Mouse (Mus musculus): ENCODE measurements around the gene Cd8b1. TPM values are rescaled to one million over a fixed set of nuclear protein-coding genes. Genes with fewer than 3 reads are reported as not detected.

Gene Cd8b1
- polyA plus RNA-seq, 1 experiment from 2014 or later = 0.19 TPM

- Histone ChIP-seq H3K27ac (no peak overlapping the region), H3K4me3 (no peak overlapping the region), H3K9me3 (replicated peaks) (no peaks in the 10 kb centered on the region), H3K4me1 (no peaks in the 10 kb centered on the region), H3K27me3 (ENCODE audit: low read depth, poor library complexity, severe bottlenecking) (no peaks in the 10 kb centered on the region), H3K36me3 (no peaks in the 10 kb centered on the region)
- no peak for DNase-seq (ENCODE audit: low spot score)
- WGBS = 92% methylated on average over 7 of the region's 7 CpGs
Measured at GRCm38 (mm10) chr6:71357493-71357892, 34.9 kb downstream of the Cd8b1 start.

- no peaks in the 10 kb centered on the region for H3K4me1 ChIP-seq
- 79% methylated on average over 4 of the region's 4 CpGs for WGBS
Measured at GRCm38 (mm10) chr6:71360221-71360620, 37.6 kb downstream of the Cd8b1 start.

GRCm38 (mm10) chr6:71360751-71361150 is 38.2 kb downstream of the Cd8b1 start:
- Histone ChIP-seq H3K27me3 (ENCODE audit: low read depth, poor library complexity, severe bottlenecking) (no peaks in the 10 kb centered on the region), H3K27ac (no peak overlapping the region), H3K9me3 (replicated peaks) (no peaks in the 10 kb centered on the region), H3K4me3 (no peak overlapping the region), H3K36me3 (no peaks in the 10 kb centered on the region), H3K4me1 (no peaks in the 10 kb centered on the region)
- no peak for DNase-seq (ENCODE audit: low spot score)
- 63% methylated on average over 5 of the region's 5 CpGs for WGBS

More at GRCm38 (mm10) chr6:71360221-71360620, 37.6 kb downstream of the Cd8b1 start:
- H3K9me3 ChIP-seq (replicated peaks) = no peaks in the 10 kb centered on the region
- no peaks in the 10 kb centered on the region for H3K36me3 ChIP-seq
- H3K27me3 ChIP-seq (ENCODE audit: low read depth, poor library complexity, severe bottlenecking) = no peaks in the 10 kb centered on the region
- no peak for DNase-seq (ENCODE audit: low spot score)
- H3K27ac ChIP-seq = no peak overlapping the region
- no peak overlapping the region for H3K4me3 ChIP-seq

GRCm38 (mm10) chr6:71361156-71361670 is 38.6 kb downstream of the Cd8b1 start:
- DNase-seq (ENCODE audit: low spot score) = no peak
- Histone ChIP-seq H3K27me3 (ENCODE audit: low read depth, poor library complexity, severe bottlenecking) (no peaks in the 10 kb centered on the region), H3K36me3 (no peaks in the 10 kb centered on the region), H3K9me3 (replicated peaks) (no peaks in the 10 kb centered on the region), H3K27ac (no peak overlapping the region), H3K4me1 (no peaks in the 10 kb centered on the region), H3K4me3 (no peak overlapping the region)
- WGBS = 93% methylated on average over 10 of the region's 10 CpGs

- Histone ChIP-seq H3K9me3 (replicated peaks) (no peaks in the 10 kb centered on the region), H3K4me3 (no peak overlapping the region), H3K4me1 (no peaks in the 10 kb centered on the region), H3K36me3 (no peaks in the 10 kb centered on the region), H3K27ac (no peak overlapping the region), H3K27me3 (ENCODE audit: low read depth, poor library complexity, severe bottlenecking) (no peaks in the 10 kb centered on the region)
- DNase-seq (ENCODE audit: low spot score) = no peak
- WGBS = 82% methylated on average over 2 of the region's 2 CpGs
Measured at GRCm38 (mm10) chr6:71363995-71364394, 41.4 kb downstream of the Cd8b1 start.

- H3K9me3 ChIP-seq (replicated peaks) = no peaks in the 10 kb centered on the region
- no peak for DNase-seq (ENCODE audit: low spot score)
- H3K4me3 ChIP-seq = no peak overlapping the region
- H3K27ac ChIP-seq = no peak overlapping the region
- no peaks in the 10 kb centered on the region for H3K36me3 ChIP-seq
- H3K4me1 ChIP-seq = no peaks in the 10 kb centered on the region
- 87% methylated on average over 6 of the region's 6 CpGs for WGBS
- H3K27me3 ChIP-seq (ENCODE audit: low read depth, poor library complexity, severe bottlenecking) = no peaks in the 10 kb centered on the region
Measured at GRCm38 (mm10) chr6:71369416-71369815, 46.8 kb downstream of the Cd8b1 start.

- no peaks in the 10 kb centered on the region for H3K9me3 ChIP-seq (replicated peaks)
- WGBS = 90% methylated on average over 5 of the region's 5 CpGs
Measured at GRCm38 (mm10) chr6:71371085-71371605, 48.6 kb downstream of the Cd8b1 start.

GRCm38 (mm10) chr6:71372041-71372720 is 49.6 kb downstream of the Cd8b1 start:
- no peak for DNase-seq (ENCODE audit: low spot score)
- no peaks in the 10 kb centered on the region for H3K4me1 ChIP-seq
- H3K27me3 ChIP-seq (ENCODE audit: low read depth, poor library complexity, severe bottlenecking) = no peaks in the 10 kb centered on the region
- 86% methylated on average over 5 of the region's 5 CpGs for WGBS
- H3K27ac ChIP-seq = no peak overlapping the region
- H3K4me3 ChIP-seq = no peak overlapping the region
- H3K36me3 ChIP-seq = no peaks in the 10 kb centered on the region
- no peaks in the 10 kb centered on the region for H3K9me3 ChIP-seq (replicated peaks)

More at GRCm38 (mm10) chr6:71371085-71371605, 48.6 kb downstream of the Cd8b1 start:
- no peaks in the 10 kb centered on the region for H3K36me3 ChIP-seq
- no peaks in the 10 kb centered on the region for H3K4me1 ChIP-seq
- H3K4me3 ChIP-seq = no peak overlapping the region
- H3K27me3 ChIP-seq (ENCODE audit: low read depth, poor library complexity, severe bottlenecking) = no peaks in the 10 kb centered on the region
- no peak for DNase-seq (ENCODE audit: low spot score)
- H3K27ac ChIP-seq = no peak overlapping the region

- Histone ChIP-seq H3K4me1 (no peaks in the 10 kb centered on the region), H3K4me3 (no peak within 1 kb of the TSS), H3K36me3 (no peaks in the 10 kb centered on the region), H3K27ac (no peak within 1 kb of the TSS), H3K9me3 (replicated peaks) (no peaks in the 10 kb centered on the region), H3K27me3 (ENCODE audit: low read depth, poor library complexity, severe bottlenecking) (no peaks in the 10 kb centered on the region)
- WGBS = 81% methylated on average over 14 of the region's 14 CpGs
- no peak for DNase-seq (ENCODE audit: low spot score)
Measured at GRCm38 (mm10) chr6:71373249-71373775, 50.7 kb downstream of the Cd8b1 start, which contains the start of gene Cd8a. Cd8a (plus strand) TSS chr6:71373427.

- Histone ChIP-seq H3K36me3 (no peaks in the 10 kb centered on the region), H3K9me3 (replicated peaks) (no peaks in the 10 kb centered on the region), H3K27me3 (ENCODE audit: low read depth, poor library complexity, severe bottlenecking) (no peaks in the 10 kb centered on the region), H3K4me3 (no peak overlapping the region), H3K4me1 (no peaks in the 10 kb centered on the region), H3K27ac (no peak overlapping the region)
- 90% methylated on average over 19 of the region's 19 CpGs for WGBS
- DNase-seq (ENCODE audit: low spot score) = no peak
Measured at GRCm38 (mm10) chr6:71374311-71374829, 51.8 kb downstream of the Cd8b1 start.

GRCm38 (mm10) chr6:71374921-71375320 is 52.3 kb downstream of the Cd8b1 start:
- no peak overlapping the region for H3K27ac ChIP-seq

GRCm38 (mm10) chr6:71376711-71377110 is 54.1 kb downstream of the Cd8b1 start:
- Histone ChIP-seq H3K27ac (no peak overlapping the region), H3K4me3 (no peak overlapping the region), H3K36me3 (no peaks in the 10 kb centered on the region), H3K9me3 (replicated peaks) (no peaks in the 10 kb centered on the region), H3K27me3 (ENCODE audit: low read depth, poor library complexity, severe bottlenecking) (no peaks in the 10 kb centered on the region), H3K4me1 (no peaks in the 10 kb centered on the region)
- 97% methylated on average over 13 of the region's 13 CpGs for WGBS
- no peak for DNase-seq (ENCODE audit: low spot score)

More at GRCm38 (mm10) chr6:71374921-71375320, 52.3 kb downstream of the Cd8b1 start:
- no peaks in the 10 kb centered on the region for H3K27me3 ChIP-seq (ENCODE audit: low read depth, poor library complexity, severe bottlenecking)
- H3K9me3 ChIP-seq (replicated peaks) = no peaks in the 10 kb centered on the region
- H3K4me1 ChIP-seq = no peaks in the 10 kb centered on the region
- no peaks in the 10 kb centered on the region for H3K36me3 ChIP-seq
- no peak for DNase-seq (ENCODE audit: low spot score)
- WGBS = 75% methylated on average over 2 of the region's 2 CpGs
- no peak overlapping the region for H3K4me3 ChIP-seq

GRCm38 (mm10) chr6:71381654-71382053 is 59.1 kb downstream of the Cd8b1 start:
- H3K27ac ChIP-seq = no peak overlapping the region
- no peak for DNase-seq (ENCODE audit: low spot score)
- H3K4me1 ChIP-seq = no peaks in the 10 kb centered on the region
- no peaks in the 10 kb centered on the region for H3K27me3 ChIP-seq (ENCODE audit: low read depth, poor library complexity, severe bottlenecking)
- WGBS = 94% methylated on average over 5 of the region's 5 CpGs
- no peak overlapping the region for H3K4me3 ChIP-seq
- H3K9me3 ChIP-seq (replicated peaks) = no peaks in the 10 kb centered on the region
- no peaks in the 10 kb centered on the region for H3K36me3 ChIP-seq

Data from limb, embryonic 10.5 days (tissue).